7 mouse cellular contexts compared by ENCODE assay signal in the genomic region with DNA sequence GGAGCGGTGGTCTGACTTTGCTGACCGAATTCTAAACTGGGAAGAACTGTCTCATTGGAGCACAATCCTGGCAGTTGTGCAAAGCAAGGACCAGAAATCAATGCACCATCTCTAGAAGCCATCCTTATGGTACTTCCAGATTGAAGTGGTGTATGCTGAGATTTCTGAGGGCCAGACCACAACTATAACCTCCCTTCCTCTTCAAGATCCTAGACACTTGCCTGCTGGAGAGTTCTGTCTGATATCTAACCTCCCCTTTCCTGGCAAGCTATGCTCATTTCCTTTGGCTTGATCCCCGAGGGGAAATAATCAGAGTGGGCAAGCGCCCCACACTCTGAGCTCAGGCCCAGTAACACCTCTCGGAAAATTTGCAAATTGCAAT. TPM values are rescaled to one million over a fixed set of nuclear protein-coding genes. Genes with fewer than 3 reads are reported as not detected.
DNase-seq lines count a peak whose midpoint lies in the region; ATAC-seq and TF ChIP-seq lines count a peak whose summit lies in the region.

No protein-coding gene starts in this region.

- peaks cover 5% of the 10 kb centered on the region for H3K36me3 ChIP-seq in lung, postnatal 0 days (ENCODE audit: insufficient read depth, low read length)
- H3K36me3 ChIP-seq in forebrain, embryonic 11.5 days (ENCODE audit: control insufficient read depth, insufficient read depth, low read length), result no peaks in the 10 kb centered on the region
- H3K36me3 ChIP-seq in liver, embryonic 11.5 days (ENCODE audit: control insufficient read depth, insufficient read depth, low read length), result no peaks in the 10 kb centered on the region
- peaks cover 4% of the 10 kb centered on the region; the same call in 1 of the 2 replicates for H3K36me3 ChIP-seq in stomach, embryonic 16.5 days (ENCODE audit: control insufficient read depth, insufficient read depth, low read length)

- peak overlapping the region; percentile 68 for H3K4me3 ChIP-seq in lung, postnatal 0 days (ENCODE audit: low read depth, low read length)
- H3K4me3 ChIP-seq in forebrain, embryonic 11.5 days (ENCODE audit: low read depth, low read length), result peak overlapping the region; percentile 65
- H3K4me3 ChIP-seq in liver, embryonic 11.5 days (ENCODE audit: low read depth, low read length), result peak overlapping the region; percentile 57
- H3K4me3 ChIP-seq in stomach, embryonic 16.5 days (replicated peaks; ENCODE audit: low read length), result peak overlapping the region; percentile 62

- H3K4me2 ChIP-seq in lung, postnatal 0 days (replicated peaks; ENCODE audit: low read depth, low read length), result peak overlapping the region; percentile 57
- H3K4me2 ChIP-seq in forebrain, embryonic 11.5 days (ENCODE audit: low read depth, low read length, severe bottlenecking), result peak overlapping the region; percentile 82
- peak overlapping the region; percentile 88 for H3K4me2 ChIP-seq in liver, embryonic 11.5 days
- peak overlapping the region; percentile 92 for H3K4me2 ChIP-seq in stomach, embryonic 16.5 days (ENCODE audit: low read depth, low read length)

- no peaks in the 10 kb centered on the region for H3K9me3 ChIP-seq in lung, postnatal 0 days (ENCODE audit: low read length)
- no peaks in the 10 kb centered on the region for H3K9me3 ChIP-seq in forebrain, embryonic 11.5 days (ENCODE audit: control insufficient read depth, low read length)
- H3K9me3 ChIP-seq in liver, embryonic 11.5 days (ENCODE audit: control insufficient read depth, low read length), result no peaks in the 10 kb centered on the region
- H3K9me3 ChIP-seq in stomach, embryonic 16.5 days (replicated peaks; ENCODE audit: control insufficient read depth, low read length), result no peaks in the 10 kb centered on the region

- peaks cover 5% of the 10 kb centered on the region for H3K27me3 ChIP-seq in lung, postnatal 0 days (replicated peaks; ENCODE audit: insufficient read depth, low read length)
- H3K27me3 ChIP-seq in forebrain, embryonic 11.5 days (ENCODE audit: control insufficient read depth, insufficient read depth, low read length), result peaks cover 71% of the 10 kb centered on the region
- H3K27me3 ChIP-seq in liver, embryonic 11.5 days (replicated peaks; ENCODE audit: control insufficient read depth, insufficient read depth, low read length), result peaks cover 99% of the 10 kb centered on the region
- peaks cover 16% of the 10 kb centered on the region for H3K27me3 ChIP-seq in stomach, embryonic 16.5 days (ENCODE audit: control insufficient read depth, insufficient read depth, low read length)

- WGBS in lung, postnatal 0 days, result 3% methylated on average over 5 of the region's 5 CpGs
- 12% methylated on average over 5 of the region's 5 CpGs for WGBS in forebrain, embryonic 11.5 days
- WGBS in liver, embryonic 11.5 days, result 10% methylated on average over 5 of the region's 5 CpGs
- 8% methylated on average over 5 of the region's 5 CpGs for WGBS in stomach, embryonic 16.5 days

- H3K4me1 ChIP-seq in lung, postnatal 0 days (ENCODE audit: insufficient read depth, low read depth, low read length), result peaks cover 34% of the 10 kb centered on the region
- peaks cover 30% of the 10 kb centered on the region for H3K4me1 ChIP-seq in forebrain, embryonic 11.5 days (replicated peaks; ENCODE audit: control insufficient read depth, insufficient read depth, low read length)
- H3K4me1 ChIP-seq in liver, embryonic 11.5 days (replicated peaks; ENCODE audit: control insufficient read depth, insufficient read depth, low read length), result peaks cover 54% of the 10 kb centered on the region
- H3K4me1 ChIP-seq in stomach, embryonic 16.5 days (ENCODE audit: control insufficient read depth, insufficient read depth, low read length), result peaks cover 64% of the 10 kb centered on the region

- DNase-seq in lung, postnatal 0 days (ENCODE audit: low spot score), result no peak
- no peak for DNase-seq in lung, postnatal 36 days
- DNase-seq in forebrain, embryonic 11.5 days (ENCODE audit: low spot score), result no peak
- no peak for DNase-seq in liver, embryonic 11.5 days (ENCODE audit: low spot score)
- DNase-seq in cerebellum, postnatal 14 days, result no peak
- no peak for DNase-seq in ovary, postnatal 36 days (ENCODE audit: low spot score)

- H3K9ac ChIP-seq in lung, postnatal 0 days (replicated peaks; ENCODE audit: low read depth), result no peak overlapping the region
- H3K9ac ChIP-seq in forebrain, embryonic 11.5 days (ENCODE audit: low read length), result peak overlapping the region; percentile 56
- H3K9ac ChIP-seq in liver, embryonic 11.5 days (ENCODE audit: low read depth, low read length), result peak overlapping the region; percentile 43; the same call in 1 of the 2 replicates
- peak overlapping the region; percentile 77 for H3K9ac ChIP-seq in stomach, embryonic 16.5 days (ENCODE audit: low read length)

- no peak for TF ChIP-seq EP300 in lung, postnatal 0 days (IDR thresholded peaks at IDR 0.05)

- peak overlapping the region; percentile 74 for H3K27ac ChIP-seq in lung, postnatal 0 days (ENCODE audit: low read length)
- no peak overlapping the region for H3K27ac ChIP-seq in forebrain, embryonic 11.5 days (ENCODE audit: low read depth, low read length)
- H3K27ac ChIP-seq in liver, embryonic 11.5 days (ENCODE audit: low read depth, low read length), result peak overlapping the region; percentile 68
- peak overlapping the region; percentile 96 for H3K27ac ChIP-seq in stomach, embryonic 16.5 days (ENCODE audit: low read length)

- no peak for TF ChIP-seq CTCF in lung, postnatal 0 days (IDR thresholded peaks at IDR 0.05)

- no peak for ATAC-seq in lung, postnatal 0 days
- ATAC-seq in forebrain, embryonic 11.5 days (replicated peaks; ENCODE audit: low FRiP score), result no peak
- ATAC-seq in liver, embryonic 11.5 days (replicated peaks; ENCODE audit: low FRiP score), result no peak
- no peak for ATAC-seq in stomach, embryonic 16.5 days (ENCODE audit: insufficient read depth, low FRiP score)

RNA-seq across cellular contexts. Expression of gene Plekhh3, which starts 1.3 kb away (rescaled TPM):
- 12.3 and 14.2 TPM in 2 replicates for polyA plus RNA-seq in lung, postnatal 0 days (2015; fragmentation: Nextera tagmentation; extraction: Ambion mirVana)
- polyA plus RNA-seq in forebrain, embryonic 11.5 days (2014; fragmentation: Nextera tagmentation; extraction: Ambion mirVana), result 7.9 and 9.1 TPM in 2 replicates
- 3.4 and 3.8 TPM in 2 replicates for polyA plus RNA-seq in liver, embryonic 11.5 days (2014; fragmentation: Nextera tagmentation; extraction: Ambion mirVana)
- 17.6 and 18.7 TPM in 2 replicates for polyA plus RNA-seq in stomach, embryonic 16.5 days (2015; fragmentation: Nextera tagmentation; extraction: Ambion mirVana)

RNA-seq across cellular contexts. Expression of gene Cntnap1, which starts 2.1 kb away (rescaled TPM):
- 0.24 and 0.56 TPM in 2 replicates for polyA plus RNA-seq in lung, postnatal 0 days (2015; fragmentation: Nextera tagmentation; extraction: Ambion mirVana)
- 0.35 and 0.55 TPM in 2 replicates for polyA plus RNA-seq in forebrain, embryonic 11.5 days (2014; fragmentation: Nextera tagmentation; extraction: Ambion mirVana)
- 0.34 and 0.40 TPM in 2 replicates for polyA plus RNA-seq in liver, embryonic 11.5 days (2014; fragmentation: Nextera tagmentation; extraction: Ambion mirVana)
- polyA plus RNA-seq in stomach, embryonic 16.5 days (2015; fragmentation: Nextera tagmentation; extraction: Ambion mirVana), result 2.3 and 2.6 TPM in 2 replicates

RNA-seq across cellular contexts. Expression of gene Ccr10, which starts 2.8 kb away (rescaled TPM):
- polyA plus RNA-seq in lung, postnatal 0 days (2015; fragmentation: Nextera tagmentation; extraction: Ambion mirVana), result 0.06 and 0.20 TPM in 2 replicates
- polyA plus RNA-seq in forebrain, embryonic 11.5 days (2014; fragmentation: Nextera tagmentation; extraction: Ambion mirVana), result 0.17 TPM in 1 of 2 replicates, not detected in the other
- polyA plus RNA-seq in liver, embryonic 11.5 days (2014; fragmentation: Nextera tagmentation; extraction: Ambion mirVana), result 0.10 TPM in 1 of 2 replicates, not detected in the other
- 0.26 and 0.43 TPM in 2 replicates for polyA plus RNA-seq in stomach, embryonic 16.5 days (2015; fragmentation: Nextera tagmentation; extraction: Ambion mirVana)

RNA-seq across cellular contexts. Expression of gene Tubg2, which starts 16.7 kb away (rescaled TPM):
- 1.9 and 2.3 TPM in 2 replicates for polyA plus RNA-seq in lung, postnatal 0 days (2015; fragmentation: Nextera tagmentation; extraction: Ambion mirVana)
- polyA plus RNA-seq in forebrain, embryonic 11.5 days (2014; fragmentation: Nextera tagmentation; extraction: Ambion mirVana), result 3.9 and 4.5 TPM in 2 replicates
- polyA plus RNA-seq in liver, embryonic 11.5 days (2014; fragmentation: Nextera tagmentation; extraction: Ambion mirVana), result 1.3 and 1.8 TPM in 2 replicates
- polyA plus RNA-seq in stomach, embryonic 16.5 days (2015; fragmentation: Nextera tagmentation; extraction: Ambion mirVana), result 3.9 and 4.6 TPM in 2 replicates

RNA-seq across cellular contexts. Expression of gene Tubg1, which starts 52.7 kb away (rescaled TPM):
- polyA plus RNA-seq in lung, postnatal 0 days (2015; fragmentation: Nextera tagmentation; extraction: Ambion mirVana), result 25.8 TPM in 2 replicates
- polyA plus RNA-seq in forebrain, embryonic 11.5 days (2014; fragmentation: Nextera tagmentation; extraction: Ambion mirVana), result 126 and 132 TPM in 2 replicates
- 82.3 and 85.3 TPM in 2 replicates for polyA plus RNA-seq in liver, embryonic 11.5 days (2014; fragmentation: Nextera tagmentation; extraction: Ambion mirVana)
- polyA plus RNA-seq in stomach, embryonic 16.5 days (2015; fragmentation: Nextera tagmentation; extraction: Ambion mirVana), result 63.0 and 63.5 TPM in 2 replicates
